Mouse (Mus musculus) embryonic fibroblast, embryonic 13.5 days (primary cell): Measurements from ENCODE around the gene Csnk1d.

Experiments
- CTCF ChIP-seq: IDR thresholded peaks from 2 replicates; pipeline ENCODE4 v1.5.1; 2011; ENCODE audit warnings: mild to moderate bottlenecking, control low read depth, low read length, moderate library complexity, borderline replicate concordance; ENCODE audit not compliant: insufficient read depth
- POLR2A ChIP-seq: IDR thresholded peaks from 2 replicates; pipeline ENCODE4 v1.6.1; 2011; ENCODE audit warnings: low read depth, mild to moderate bottlenecking, control low read depth, low read length, moderate library complexity

DNA sequence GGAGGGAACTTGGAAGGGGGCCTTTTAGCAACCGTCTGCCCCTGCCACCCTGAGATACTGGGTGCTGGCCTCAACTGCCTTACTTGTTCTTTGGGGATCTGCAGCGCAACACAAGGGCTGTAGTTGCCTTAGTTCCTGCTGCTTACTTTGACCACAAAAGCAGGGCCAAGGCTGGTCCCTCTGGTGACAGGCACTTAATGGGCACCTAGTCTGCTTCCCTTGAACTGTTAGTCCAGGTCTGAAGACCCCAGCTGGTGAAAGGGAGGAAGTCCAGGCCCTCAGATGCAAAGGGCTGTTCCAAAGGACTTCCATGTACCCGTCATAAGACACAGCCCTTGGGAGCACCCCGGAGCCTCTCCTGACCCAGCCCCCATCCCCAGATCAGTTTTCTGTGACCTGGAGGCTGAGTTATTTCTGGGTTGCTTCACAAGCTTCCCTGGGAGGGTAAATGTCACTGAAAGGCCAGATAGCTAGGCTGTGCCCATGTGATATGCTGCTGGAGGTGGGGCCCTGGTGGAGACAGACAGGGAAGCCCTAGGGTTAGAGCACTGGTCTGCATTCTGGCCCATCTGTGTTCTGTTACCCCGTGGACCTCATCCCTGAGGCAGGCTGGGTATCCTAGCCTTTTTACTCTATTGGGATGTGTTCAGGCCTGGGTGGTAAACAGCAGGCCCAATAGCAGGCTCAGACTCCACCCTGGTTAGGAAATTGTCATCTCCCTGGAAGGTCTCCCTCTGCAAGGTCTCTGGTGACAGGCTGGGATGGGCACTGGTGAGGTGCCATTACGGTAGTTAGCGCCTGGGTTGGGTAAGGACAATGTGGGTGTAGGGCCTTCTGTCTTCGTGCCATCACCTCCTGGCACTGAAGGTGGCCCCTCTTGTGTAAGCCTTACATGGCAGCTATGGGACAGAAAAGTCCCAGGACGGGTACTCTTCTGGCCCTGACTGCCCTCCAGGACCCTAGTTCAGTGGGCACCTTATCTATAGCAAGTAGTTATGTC is 39.1 kb downstream of the Csnk1d start:
- TF ChIP-seq CTCF (no peak), POLR2A (no peak)
